Mouse (Mus musculus) fibroblast of lung, adult 2 months (primary cell): ENCODE results near the gene Commd4.
A peak's percentile ranks its signal among the peaks of the same experiment; 100 is the strongest.

Experiments used
- DNase-seq: peaks from one replicate; pipeline ENCODE4 v3.0.0-alpha.2; 2011; ENCODE audit warnings: low read depth

Commd4 gene

DNA sequence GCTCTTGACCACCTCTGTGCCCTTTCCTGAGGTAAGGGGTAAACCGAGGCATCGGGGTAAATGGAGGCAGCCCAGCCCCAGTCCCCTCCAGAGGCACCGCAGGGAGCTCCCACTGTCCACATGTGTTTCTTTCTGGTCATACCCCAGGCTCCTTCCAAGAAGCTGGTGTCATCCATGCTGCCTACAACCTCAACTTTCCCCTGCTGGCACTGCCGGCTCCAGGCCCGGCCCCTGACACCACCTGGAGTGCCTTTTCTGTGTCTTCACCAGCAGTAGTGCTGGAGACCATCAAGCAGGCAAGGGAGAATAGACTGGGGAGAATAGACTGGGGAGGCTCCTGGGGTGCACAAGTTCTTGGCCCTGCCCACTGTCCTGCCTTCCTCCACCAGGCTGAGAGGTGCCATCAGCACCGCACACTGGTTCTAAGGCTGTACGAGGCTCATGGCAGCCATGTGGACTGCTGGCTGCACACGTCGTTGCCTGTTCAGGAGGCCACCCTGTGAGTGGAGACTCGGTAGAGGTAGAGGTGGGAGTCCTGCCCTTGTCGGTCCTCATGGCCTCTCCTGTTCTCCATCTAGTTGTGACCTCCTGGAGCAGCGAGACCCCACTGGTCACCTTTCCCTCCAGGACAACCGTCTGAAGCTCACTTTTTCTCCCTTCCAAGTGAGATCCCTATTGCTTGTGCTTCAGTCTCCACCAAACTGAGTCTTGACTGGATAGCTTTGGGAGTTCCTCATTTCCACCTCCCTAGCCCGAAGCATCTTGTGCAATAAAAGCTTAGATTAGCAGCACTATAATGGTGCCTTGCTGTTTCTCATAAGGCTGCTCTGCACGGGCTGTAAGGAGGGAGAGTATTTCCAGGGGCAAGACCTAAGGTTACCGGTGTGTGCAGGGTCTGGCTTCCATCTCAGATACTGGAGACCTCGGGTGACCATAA is 16.4 kb downstream of the Commd4 start:
- no peak for DNase-seq

DNA sequence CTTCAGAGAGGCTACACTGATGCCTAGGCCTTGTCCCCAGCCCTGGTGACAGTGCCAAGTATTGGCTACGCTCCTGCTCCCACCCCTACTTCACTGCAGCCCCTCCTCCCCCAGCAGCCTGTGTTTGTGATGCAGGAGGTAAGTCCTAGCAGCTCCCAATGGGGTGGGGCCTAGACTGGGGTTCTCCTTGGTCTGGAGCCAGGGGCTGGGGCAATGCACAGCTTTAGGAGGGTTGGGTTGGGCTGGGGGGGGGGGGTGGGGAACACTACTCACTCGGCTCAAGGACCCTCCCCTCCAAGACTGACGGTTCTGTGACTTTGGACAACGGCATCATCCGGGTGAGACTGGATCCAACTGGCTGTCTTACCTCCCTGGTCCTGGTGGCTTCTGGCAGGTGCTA is 18.6 kb downstream of the Commd4 start:
- DNase-seq, result no peak

GRCm38 (mm10) chr9:57139110-57139509 is 19.0 kb downstream of the Commd4 start:
- no peak for DNase-seq

DNA sequence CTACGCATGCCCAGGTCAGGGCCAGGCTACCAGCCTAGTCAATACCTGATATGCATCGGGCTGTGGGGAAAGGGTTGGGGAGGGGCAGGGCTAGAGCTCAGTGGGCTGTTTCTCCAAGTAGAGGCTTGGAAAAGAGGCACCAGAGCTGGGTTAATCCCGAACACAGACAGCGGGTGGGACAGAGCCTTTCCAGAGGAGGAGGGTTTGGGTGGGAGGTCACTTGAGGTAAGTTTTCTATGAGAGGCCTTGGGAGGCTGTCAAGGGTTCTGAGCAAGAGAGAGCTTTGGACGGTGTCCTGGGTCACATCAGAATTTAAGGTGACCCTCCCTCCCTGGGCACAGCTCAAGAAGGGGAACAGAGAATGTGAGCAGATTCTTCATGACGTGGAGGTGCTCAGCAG is 19.6 kb downstream of the Commd4 start:
- no peak for DNase-seq

- DNase-seq, result no peak
Observed at GRCm38 (mm10) chr9:57137777-57138176, 20.4 kb downstream of the Commd4 start.

GRCm38 (mm10) chr9:57137246-57137645 is 20.9 kb downstream of the Commd4 start:
- DNase-seq, result no peak

- DNase-seq, result peak; percentile 87
Observed at GRCm38 (mm10) chr9:57130577-57131433, 27.3 kb downstream of the Commd4 start, which contains the start of gene Man2c1. Gene Man2c1 (plus strand): TSS chr9:57130690.

GRCm38 (mm10) chr9:57129641-57130040 is 28.5 kb downstream of the Commd4 start:
- no peak for DNase-seq

- no peak for DNase-seq
Observed at GRCm38 (mm10) chr9:57117261-57117755, 40.8 kb downstream of the Commd4 start.
